Mouse (Mus musculus) kidney, postnatal 0 days (tissue): ENCODE results near the gene Ptprm. TPM values are rescaled to one million over a fixed set of nuclear protein-coding genes. Genes with fewer than 3 reads are reported as not detected.

Source experiments
- ATAC-seq: fragments of 200-750 bp; cut with Nextera tagmentation; replicated peaks from 2 replicates; pipeline ENCODE4 v1.8.0; 2017; ENCODE audit warnings: low read depth, moderate number of reproducible peaks, moderate TSS enrichment, moderate library complexity; ENCODE audit not compliant: low FRiP score
- DNase-seq: peaks from one replicate; pipeline ENCODE4 v3.0.0-alpha.2; 2016; ENCODE audit warnings: low spot score
- H3K27ac ChIP-seq: fragments of 300-500 bp; sonication (generic); 2 replicates; pipeline ENCODE4 v1.5.1; 2014; ENCODE audit warnings: mild to moderate bottlenecking
- H3K27me3 ChIP-seq: fragments of 300-500 bp; sonication (generic); 2 replicates; pipeline ENCODE4 v1.6.1; 2014; ENCODE audit warnings: low read length, mixed read lengths; ENCODE audit not compliant: insufficient read depth
- H3K36me3 ChIP-seq: fragments of 300-500 bp; sonication (generic); 2 replicates; pipeline ENCODE4 v1.6.1; 2014; ENCODE audit warnings: low read length, mixed read lengths; ENCODE audit not compliant: insufficient read depth
- H3K4me1 ChIP-seq: fragments of 300-500 bp; sonication (generic); replicated peaks from 2 replicates; pipeline ENCODE4 v1.6.1; 2014; ENCODE audit warnings: antibody characterized with exemption, low read length, mixed read lengths; ENCODE audit not compliant: insufficient read depth
- H3K4me2 ChIP-seq: fragments of 300-500 bp; sonication (generic); 2 replicates; pipeline ENCODE4 v1.6.1; 2014; ENCODE audit warnings: mild to moderate bottlenecking, low read length, moderate library complexity, mixed read lengths
- H3K4me3 ChIP-seq: fragments of 300-500 bp; sonication (generic); replicated peaks from 2 replicates; pipeline ENCODE4 v1.5.1; 2014; ENCODE audit warnings: low read depth, low read length
- H3K9ac ChIP-seq: fragments of 300-500 bp; sonication (generic); 2 replicates; pipeline ENCODE4 v1.6.1; 2014; ENCODE audit warnings: low read depth, low read length
- H3K9me3 ChIP-seq: fragments of 300-500 bp; sonication (generic); replicated peaks from 2 replicates; pipeline ENCODE4 v1.6.1; 2016; ENCODE audit warnings: low read length, inconsistent platforms, mixed read lengths
- CTCF ChIP-seq: IDR thresholded peaks from 2 replicates; pipeline ENCODE4 v1.5.1; 2016; ENCODE audit warnings: antibody characterized with exemption, low read depth, mild to moderate bottlenecking, moderate library complexity
- WGBS: fragments of 180-500 bp; shearing (Covaris S2); extraction: QIAGEN DNeasy Blood & Tissue Kit; methylation state at CpG from one replicate; pipeline ENCODE4 v1.1.7; 2014; 5-methylcytosine and 5-hydroxymethylcytosine counted together
- polyA plus RNA-seq: library from polyadenylated mRNA; unstranded; fragments of >200 nt; fragmentation: Nextera tagmentation; extraction: Ambion mirVana; gene quantifications from 2 replicates; pipeline ENCODE4 v1.2.1, GENCODE M21; 2015

Ptprm gene
- polyA plus RNA-seq, 1 experiment from 2014 or later: 13.7 TPM

DNA sequence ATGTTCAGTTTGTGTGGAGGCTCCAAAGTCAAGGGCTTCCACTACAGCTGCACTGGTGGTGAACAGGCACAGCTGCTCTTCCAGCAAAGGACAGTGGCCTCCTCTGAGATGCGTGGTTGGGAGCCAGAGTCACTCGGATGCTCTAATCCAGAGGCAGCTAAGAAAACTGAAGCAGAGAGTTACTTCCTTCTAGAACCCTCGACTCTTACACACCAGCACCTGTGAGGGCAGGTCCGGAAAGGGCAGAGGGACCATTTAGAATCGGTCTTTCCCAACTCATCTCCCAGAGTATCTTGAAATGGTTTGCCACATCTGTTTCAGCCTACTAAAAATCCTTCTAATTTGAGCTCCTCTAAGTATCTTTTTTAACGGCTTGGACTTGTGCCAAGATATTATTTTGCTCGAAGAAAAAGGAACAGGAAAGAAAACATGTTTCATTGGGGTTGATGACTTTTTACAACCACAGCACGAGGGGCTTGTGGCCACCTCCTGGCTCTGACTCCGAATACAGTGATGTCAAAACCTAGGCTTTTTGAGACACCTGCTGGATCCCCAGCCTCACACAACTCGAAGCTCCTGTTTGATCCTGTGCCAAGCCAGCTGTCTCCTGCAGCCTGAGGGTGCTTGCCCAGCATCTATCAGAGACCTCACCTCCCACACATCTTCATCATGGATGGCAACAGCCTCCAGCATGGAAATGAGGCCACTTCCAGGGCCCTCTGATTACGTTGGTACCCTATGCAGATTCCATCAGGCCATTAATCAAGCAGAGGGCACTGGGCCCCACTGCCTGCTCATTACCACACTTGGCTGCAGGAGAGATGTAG, 652.7 kb downstream of the Ptprm start:
- Histone ChIP-seq H3K36me3 (0 out of 2 replicates have a peak, but pooled peaks cover 4% of the 10 kb centered on the region), H3K27ac (no peak overlapping the region), H3K4me1 (peaks cover 7% of the 10 kb centered on the region; the same call in 1 of the 2 replicates), H3K9ac (no peak overlapping the region), H3K9me3 (no peaks in the 10 kb centered on the region), H3K4me2 (no peak overlapping the region), H3K27me3 (no peaks in the 10 kb centered on the region), H3K4me3 (no peak overlapping the region)
- DNase-seq (peak; percentile 58), ATAC-seq (peak; percentile 59)
- TF ChIP-seq CTCF: no peak
- 35% methylated on average over 11 of the region's 11 CpGs for WGBS

DNA sequence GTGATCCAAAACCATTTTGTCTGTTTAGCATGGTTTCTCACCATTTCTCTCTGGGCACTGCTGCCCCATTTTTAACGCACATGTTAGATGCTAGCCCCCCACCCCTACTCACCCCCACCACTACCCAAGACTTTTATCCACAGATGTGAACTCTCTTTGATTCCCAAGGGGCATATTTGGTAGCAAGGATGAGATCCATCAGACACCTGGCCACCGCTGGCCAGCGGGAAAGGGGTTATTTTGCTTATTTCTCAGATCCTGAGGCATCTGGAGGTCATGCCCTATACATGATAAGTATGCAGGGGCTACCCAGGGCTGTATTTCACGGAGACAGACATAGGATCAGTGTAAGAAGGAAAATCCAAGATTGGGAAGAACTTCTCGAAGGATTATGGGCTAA, 654.4 kb downstream of the Ptprm start:
- no peak for TF ChIP-seq CTCF

DNA sequence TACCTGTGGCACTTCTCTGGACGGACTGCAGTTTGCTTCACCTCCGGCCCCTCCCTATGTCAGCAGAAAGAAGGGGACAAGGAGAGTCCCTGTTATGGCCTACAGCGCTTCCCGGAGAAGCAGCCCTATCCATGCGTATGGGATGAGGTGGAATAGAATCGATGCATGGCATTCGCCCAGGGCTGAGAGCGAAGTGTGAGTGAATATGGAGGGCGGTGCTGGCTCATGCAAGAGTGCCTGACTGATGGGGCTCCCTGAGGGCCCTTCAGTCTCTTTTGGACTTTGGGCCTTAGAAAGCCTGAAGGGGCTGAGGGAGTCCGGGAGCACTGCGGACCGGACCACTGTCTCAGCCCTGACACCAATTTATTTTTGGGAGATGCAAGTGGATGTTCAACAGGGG, 656.6 kb downstream of the Ptprm start:
- WGBS: 75% methylated on average over 12 of the region's 12 CpGs
- Histone ChIP-seq H3K9me3 (no peaks in the 10 kb centered on the region), H3K9ac (no peak overlapping the region), H3K27ac (peak overlapping the region; percentile 36; the same call in 1 of the 2 replicates), H3K4me3 (no peak overlapping the region), H3K36me3 (0 out of 2 replicates have a peak, but pooled peaks cover 4% of the 10 kb centered on the region), H3K4me2 (no peak overlapping the region), H3K27me3 (no peaks in the 10 kb centered on the region), H3K4me1 (peaks cover 16% of the 10 kb centered on the region; the same call in 1 of the 2 replicates)
- ATAC-seq (no peak), DNase-seq (no peak)
- TF ChIP-seq CTCF: no peak

More for the DNA sequence above, 654.4 kb downstream of the Ptprm start:
- H3K27me3 ChIP-seq: no peaks in the 10 kb centered on the region
- peaks cover 13% of the 10 kb centered on the region; the same call in 1 of the 2 replicates for H3K4me1 ChIP-seq
- ATAC-seq: no peak
- H3K9me3 ChIP-seq: no peaks in the 10 kb centered on the region
- 0 out of 2 replicates have a peak, but pooled peaks cover 4% of the 10 kb centered on the region for H3K36me3 ChIP-seq
- H3K27ac ChIP-seq: no peak overlapping the region
- H3K4me2 ChIP-seq: no peak overlapping the region
- no peak for DNase-seq
- no peak overlapping the region for H3K4me3 ChIP-seq
- whole genome bisulfite sequencing: 78% methylated on average over 5 of the region's 5 CpGs
- no peak overlapping the region for H3K9ac ChIP-seq

DNA sequence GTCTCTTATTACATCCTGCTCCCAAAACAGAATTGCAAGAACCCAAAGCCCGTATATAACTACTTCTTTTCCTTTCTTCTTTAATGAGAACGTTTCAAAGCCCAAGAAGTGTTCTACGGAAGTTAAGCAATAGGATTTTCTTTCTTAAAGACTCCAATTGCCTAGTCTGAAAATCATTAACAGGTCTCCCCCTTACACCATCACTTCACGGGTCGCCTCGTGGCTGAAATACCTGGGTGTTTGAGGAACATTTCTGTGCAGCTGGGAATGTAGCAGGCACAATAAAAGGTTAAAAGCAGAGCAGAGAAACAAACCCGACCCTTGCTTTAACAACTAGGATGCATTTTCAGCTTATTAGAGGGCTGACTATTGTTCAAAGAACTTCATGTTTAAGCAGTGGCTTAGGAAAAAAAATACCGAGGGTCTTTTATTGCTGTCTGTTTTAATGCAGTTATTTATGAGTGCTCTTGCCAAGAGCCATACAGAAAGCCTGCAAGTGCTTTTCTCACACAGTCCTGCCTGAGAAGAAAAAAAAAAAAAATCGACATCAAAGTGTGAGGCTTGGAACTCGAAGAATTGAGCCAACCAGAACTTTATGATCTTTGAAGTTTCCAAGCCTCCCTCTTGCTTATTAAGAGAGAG, 657.6 kb downstream of the Ptprm start:
- Histone ChIP-seq H3K4me2 (0 out of 2 replicates have a peak overlapping the region, but pooled peaks have one; percentile 6), H3K36me3 (0 out of 2 replicates have a peak, but pooled peaks cover 4% of the 10 kb centered on the region), H3K27ac (no peak overlapping the region), H3K9me3 (no peaks in the 10 kb centered on the region), H3K27me3 (no peaks in the 10 kb centered on the region), H3K9ac (no peak overlapping the region), H3K4me1 (peaks cover 16% of the 10 kb centered on the region; the same call in 1 of the 2 replicates), H3K4me3 (no peak overlapping the region)
- TF ChIP-seq CTCF: no peak
- peak; percentile 43 for DNase-seq
- ATAC-seq: no peak
- WGBS: 14% methylated on average over 10 of the region's 10 CpGs

DNA sequence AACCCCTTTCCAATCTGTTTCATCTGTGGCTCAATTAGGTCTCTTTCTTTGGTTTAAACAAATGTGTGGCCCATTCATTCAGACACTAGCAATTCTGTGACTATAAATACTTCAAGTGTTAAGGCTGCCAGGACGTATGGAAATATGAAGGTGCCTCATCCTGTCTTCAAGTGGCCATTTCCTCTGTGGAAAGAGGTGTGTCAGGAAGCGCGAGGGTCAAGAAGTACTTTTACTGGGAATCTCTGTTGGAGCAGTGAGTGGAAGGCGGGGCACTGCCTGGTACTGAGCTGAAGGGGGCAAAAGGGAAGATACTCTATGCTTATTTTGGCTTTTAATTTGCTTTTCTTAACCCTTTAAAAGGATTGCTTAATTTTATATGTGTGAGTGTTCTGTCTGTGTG, 659.9 kb downstream of the Ptprm start:
- Histone ChIP-seq H3K4me1 (peaks cover 16% of the 10 kb centered on the region; the same call in 1 of the 2 replicates), H3K27ac (no peak overlapping the region), H3K9me3 (no peaks in the 10 kb centered on the region), H3K27me3 (no peaks in the 10 kb centered on the region), H3K4me2 (no peak overlapping the region), H3K9ac (no peak overlapping the region), H3K4me3 (no peak overlapping the region), H3K36me3 (0 out of 2 replicates have a peak, but pooled peaks cover 4% of the 10 kb centered on the region)
- ATAC-seq (no peak), DNase-seq (no peak)
- 71% methylated on average over 4 of the region's 4 CpGs for WGBS
- no peak for TF ChIP-seq CTCF

DNA sequence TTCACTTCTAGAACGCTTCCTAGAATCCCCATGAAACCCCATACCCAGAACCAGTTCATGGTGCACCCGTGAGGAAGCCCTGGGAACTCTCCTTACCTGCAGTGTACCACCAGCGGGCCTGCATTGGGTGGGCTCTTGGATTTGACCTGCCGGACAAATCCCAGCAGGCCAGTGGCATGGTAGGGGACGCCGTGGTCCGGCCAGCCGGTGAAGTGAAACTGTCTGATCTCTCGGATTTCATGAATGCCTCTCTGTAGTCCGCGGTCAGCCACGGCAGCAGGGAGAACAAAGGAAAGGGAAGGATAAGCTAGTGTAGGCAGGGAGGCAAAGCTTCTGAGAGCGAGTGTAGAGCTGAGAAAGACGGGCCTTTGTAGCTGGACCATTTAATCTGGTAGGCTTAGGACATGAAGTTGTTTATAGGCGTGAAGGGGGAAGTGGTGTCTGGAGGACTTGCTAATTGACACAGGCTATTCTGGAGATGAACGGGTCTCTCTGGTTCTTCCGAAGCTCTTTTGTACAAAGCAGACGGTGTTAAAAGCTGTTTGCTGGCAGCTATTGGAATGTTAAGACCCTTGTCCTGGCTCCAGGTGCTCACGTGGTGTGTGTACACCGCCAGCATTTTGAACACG, 660.5 kb downstream of the Ptprm start:
- Histone ChIP-seq H3K27me3 (no peaks in the 10 kb centered on the region), H3K36me3 (0 out of 2 replicates have a peak, but pooled peaks cover 4% of the 10 kb centered on the region), H3K9me3 (no peaks in the 10 kb centered on the region), H3K4me2 (no peak overlapping the region), H3K4me3 (no peak overlapping the region), H3K27ac (no peak overlapping the region), H3K4me1 (peaks cover 16% of the 10 kb centered on the region; the same call in 1 of the 2 replicates), H3K9ac (no peak overlapping the region)
- no peak for TF ChIP-seq CTCF
- no peak for DNase-seq
- WGBS: 46% methylated on average over 21 of the region's 21 CpGs
- ATAC-seq: no peak
